Comparison of ENCODE assay signal across 9 mouse cellular contexts in genomic region chr11:117249282-117249984, GRCm38 (mm10). TPM values are rescaled to one million over a fixed set of nuclear protein-coding genes. Genes with fewer than 3 reads are reported as not detected.
DNase-seq lines count a peak whose midpoint lies in the region; ATAC-seq lines count a peak whose summit lies in the region.
"Had no signal": no experiment of that assay in that cellular context is flagged by ENCODE, and none has a peak within 500 bp of the region (broad histone marks: within the 10 kb centered on the region; RNA-seq: fewer than 3 reads in every experiment).

No protein-coding gene starts in this region.

- peaks cover 58% of the 10 kb centered on the region for H3K4me1 ChIP-seq in heart, embryonic 13.5 days
- H3K4me1 ChIP-seq in megakaryocyte, embryonic 14.5 days: peaks cover 71% of the 10 kb centered on the region
- H3K4me1 ChIP-seq in hindbrain, embryonic 13.5 days (replicated peaks): peaks cover 32% of the 10 kb centered on the region
- peaks cover 45% of the 10 kb centered on the region for H3K4me1 ChIP-seq in stomach, embryonic 15.5 days

- intact Hi-C loops in heart, postnatal 36 days (cut with DNase I): no loop called here

- ATAC-seq in heart, embryonic 13.5 days (ENCODE audit: extremely low read depth, insufficient number of reproducible peaks, low FRiP score, low TSS enrichment): no peak
- ATAC-seq in megakaryocyte, adult 5-6 weeks (ENCODE audit: poor library complexity, severe bottlenecking): no peak
- ATAC-seq in hindbrain, embryonic 13.5 days (ENCODE audit: low FRiP score): no peak
- no peak for ATAC-seq in stomach, embryonic 15.5 days (ENCODE audit: insufficient read depth, low FRiP score, low read depth)

- peak overlapping the region; percentile 5; the same call in 1 of the 2 replicates for H3K27ac ChIP-seq in heart, embryonic 13.5 days (replicated peaks)
- H3K27ac ChIP-seq in hindbrain, embryonic 13.5 days: peak overlapping the region; percentile 20; the same call in 1 of the 2 replicates
- peak overlapping the region; percentile 48; the same call in 1 of the 2 replicates for H3K27ac ChIP-seq in stomach, embryonic 15.5 days
- H3K27ac ChIP-seq: macrophage had no signal

- no peaks in the 10 kb centered on the region for H3K36me3 ChIP-seq in heart, embryonic 13.5 days
- no peaks in the 10 kb centered on the region for H3K36me3 ChIP-seq in megakaryocyte, embryonic 14.5 days (replicated peaks; ENCODE audit: low read length)
- H3K36me3 ChIP-seq in hindbrain, embryonic 13.5 days: no peaks in the 10 kb centered on the region
- no peaks in the 10 kb centered on the region for H3K36me3 ChIP-seq in stomach, embryonic 15.5 days

- H3K4me2 ChIP-seq in heart, embryonic 13.5 days: no peak overlapping the region
- no peak overlapping the region for H3K4me2 ChIP-seq in hindbrain, embryonic 13.5 days
- no peak overlapping the region for H3K4me2 ChIP-seq in stomach, embryonic 15.5 days

- no peak overlapping the region for H3K9ac ChIP-seq in heart, embryonic 13.5 days
- peak overlapping the region; percentile 9; the same call in 1 of the 2 replicates for H3K9ac ChIP-seq in hindbrain, embryonic 13.5 days
- no peak overlapping the region for H3K9ac ChIP-seq in stomach, embryonic 15.5 days

- WGBS in heart, embryonic 13.5 days: 74% methylated on average over 18 of the region's 18 CpGs
- 68% methylated on average over 18 of the region's 18 CpGs for WGBS in hindbrain, embryonic 13.5 days
- WGBS in stomach, embryonic 15.5 days: 69% methylated on average over 18 of the region's 18 CpGs

- DNase-seq in heart, postnatal 36 days: no peak
- DNase-seq in retina, embryonic 14.5 days (ENCODE audit: low spot score): no peak
- no peak for DNase-seq in thymus, postnatal 4 days

- H3K9me3 ChIP-seq in heart, embryonic 13.5 days: no peaks in the 10 kb centered on the region
- H3K9me3 ChIP-seq in megakaryocyte, embryonic 14.5 days: no peaks in the 10 kb centered on the region
- no peaks in the 10 kb centered on the region for H3K9me3 ChIP-seq in hindbrain, embryonic 13.5 days
- no peaks in the 10 kb centered on the region for H3K9me3 ChIP-seq in stomach, embryonic 15.5 days

- H3K4me3 ChIP-seq in heart, embryonic 13.5 days: no peak overlapping the region
- peak overlapping the region; percentile 2 for H3K4me3 ChIP-seq in megakaryocyte, embryonic 14.5 days (replicated peaks)
- H3K4me3 ChIP-seq in hindbrain, embryonic 13.5 days: no peak overlapping the region
- H3K4me3 ChIP-seq in stomach, embryonic 15.5 days (replicated peaks): no peak overlapping the region

- 0 out of 2 replicates have a peak, but pooled peaks cover 7% of the 10 kb centered on the region for H3K27me3 ChIP-seq in heart, embryonic 13.5 days (replicated peaks)
- peaks cover 51% of the 10 kb centered on the region for H3K27me3 ChIP-seq in megakaryocyte, embryonic 14.5 days (replicated peaks)
- no peaks in the 10 kb centered on the region; the same call in 1 of the 2 replicates for H3K27me3 ChIP-seq in hindbrain, embryonic 13.5 days
- no peaks in the 10 kb centered on the region for H3K27me3 ChIP-seq in stomach, embryonic 15.5 days (replicated peaks)

RNA-seq across cellular contexts. Expression of gene Sept9, which starts 50.0 kb away (rescaled TPM):
- 69.3 and 75.5 TPM in 2 replicates for polyA plus RNA-seq in heart, embryonic 13.5 days (2015; fragmentation: Nextera tagmentation; extraction: Ambion mirVana)
- 10 to 100 TPM; 28.6 to 37.1 TPM for total RNA-seq in heart, postnatal 36 days (2021)
- polyA plus RNA-seq in megakaryocyte, embryonic 14.5 days (2012; ENCODE audit: insufficient read depth, low replicate concordance): 330 and 618 TPM in 2 replicates
- total RNA-seq in megakaryocyte, adult 5-6 weeks (2015): 162 and 178 TPM in 2 replicates
- 335 and 338 TPM in 2 replicates for total RNA-seq in megakaryocyte, adult 5-6 weeks (2017)
- polyA plus RNA-seq in hindbrain, embryonic 13.5 days (2015; fragmentation: Nextera tagmentation; extraction: Ambion mirVana): 117 and 118 TPM in 2 replicates
- polyA plus RNA-seq in stomach, embryonic 15.5 days (2015; fragmentation: Nextera tagmentation; extraction: Ambion mirVana): 107 and 121 TPM in 2 replicates
